Mouse (Mus musculus) subcutaneous adipose tissue, adult 2 months (tissue): ENCODE results near the gene AC170998.1. TPM values are rescaled to one million over a fixed set of nuclear protein-coding genes. Genes with fewer than 3 reads are reported as not detected.

Source experiments
- polyA plus RNA-seq: library from polyadenylated mRNA; depleted of rRNA; stranded (reverse); fragments of >200 nt; gene quantifications from 2 replicates; pipeline ENCODE4 v1.2.3, GENCODE M21; 2012; ENCODE audit warnings: low replicate concordance; rRNA removed

Gene AC170998.1
- 0.62 and 1.0 TPM in 2 replicates for polyA plus RNA-seq

DNA sequence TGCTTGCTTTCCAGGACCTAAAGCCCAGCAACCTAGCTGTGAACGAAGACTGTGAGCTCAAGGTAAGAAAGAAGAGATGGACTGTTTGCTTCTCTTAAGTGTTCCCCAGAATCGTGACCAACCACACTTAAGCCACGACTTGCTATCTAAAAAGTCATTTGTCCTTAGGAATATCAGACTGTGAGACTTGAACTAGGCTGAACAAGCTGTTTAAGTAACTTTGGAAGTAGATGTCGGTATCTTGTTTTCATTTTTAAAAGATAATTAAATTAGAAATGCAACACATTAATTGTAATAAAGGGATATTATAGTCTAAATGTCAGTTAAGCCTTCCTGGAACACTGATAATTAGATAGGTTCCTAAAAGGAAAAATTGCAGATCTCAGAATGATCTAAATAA, at the start of gene AC170998.1:
AC170998.1 (plus strand) TSS at position 301 of the 400 bp plus-strand sequence.

DNA sequence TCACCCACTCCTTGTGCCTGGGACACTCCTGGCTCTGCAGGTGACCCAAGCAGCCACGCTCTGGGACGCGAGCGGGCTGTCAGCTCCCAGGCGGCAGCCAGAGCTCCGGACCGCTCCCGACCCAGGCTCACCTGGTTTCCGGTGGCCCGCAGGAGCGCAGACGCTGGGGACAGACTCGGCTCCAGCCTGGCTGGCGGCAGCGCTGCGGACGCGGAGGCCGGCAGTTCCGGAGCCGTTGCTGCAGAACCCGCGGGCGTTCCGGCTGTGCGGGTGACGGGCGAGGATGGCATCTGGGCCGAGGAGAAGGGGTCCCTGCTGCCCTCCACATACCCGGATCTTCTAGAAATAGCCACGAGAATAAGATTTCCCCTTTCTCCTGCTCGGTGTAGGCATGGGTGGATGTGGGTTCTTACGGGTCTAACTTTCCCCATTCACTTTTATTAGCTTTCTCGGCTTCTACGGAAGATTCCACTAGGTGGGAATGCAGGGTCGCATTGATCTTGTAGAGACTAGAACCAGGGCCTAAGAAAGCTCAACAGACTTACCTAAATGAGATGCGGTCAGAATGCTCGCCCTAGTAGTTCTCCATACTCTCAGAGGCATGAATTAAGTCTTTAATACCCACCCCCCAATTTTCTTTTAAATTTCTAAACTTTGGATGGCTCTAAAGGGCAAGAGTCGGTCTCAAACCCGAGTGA, 36.1 kb upstream of the AC170998.1 start, which contains the start of gene Slc26a8:
Slc26a8 (minus strand) TSS at position 648 of the 698 bp plus-strand sequence.

DNA sequence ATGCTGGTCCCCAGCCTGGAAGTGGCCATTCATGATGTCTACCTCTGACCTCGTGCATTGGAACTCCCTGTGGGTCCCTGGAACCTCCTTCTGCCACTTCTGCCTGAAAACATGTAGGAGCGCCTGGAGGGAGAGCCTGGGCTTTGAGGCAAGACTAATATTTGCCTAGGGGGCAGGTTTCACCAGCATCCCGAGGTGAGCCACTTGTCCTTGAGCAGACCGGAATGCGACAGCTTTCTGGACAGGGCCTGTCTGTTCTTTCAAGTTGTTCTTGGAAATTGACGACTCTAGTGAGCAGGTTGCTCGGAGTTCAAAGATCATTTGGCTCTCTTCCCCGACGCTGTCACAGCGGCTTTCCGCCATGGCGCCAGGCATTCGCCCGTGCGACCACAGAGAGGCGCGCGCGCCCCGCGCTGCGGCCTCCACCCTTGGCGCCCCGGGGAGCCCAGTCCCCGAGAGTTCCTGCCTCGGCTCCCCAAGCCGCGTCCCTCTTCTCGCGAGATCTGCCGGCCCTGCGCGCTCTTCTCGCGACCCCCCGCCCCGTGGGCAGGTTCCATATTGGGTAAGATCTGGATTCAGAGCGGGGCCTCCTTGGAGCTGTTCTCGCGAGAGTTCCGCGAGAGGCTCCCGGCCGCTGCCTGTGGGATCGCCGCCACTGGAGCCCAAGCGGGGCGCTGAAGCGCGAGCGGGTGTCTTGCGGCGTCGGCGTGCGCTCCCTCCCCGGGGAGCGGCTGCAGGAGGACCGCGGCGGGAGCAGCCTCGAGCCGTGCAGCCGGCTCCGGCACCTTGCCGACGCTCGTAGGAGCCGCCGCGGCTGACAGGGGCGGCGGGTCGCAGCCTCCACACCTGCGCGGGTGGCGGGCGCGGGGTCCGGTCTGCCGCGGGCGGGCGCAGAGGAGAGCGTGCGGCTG, 34.9 kb upstream of the AC170998.1 start, which contains the start of gene Mapk14:
Mapk14 (plus strand) TSS at position 554 of the 911 bp plus-strand sequence.

DNA sequence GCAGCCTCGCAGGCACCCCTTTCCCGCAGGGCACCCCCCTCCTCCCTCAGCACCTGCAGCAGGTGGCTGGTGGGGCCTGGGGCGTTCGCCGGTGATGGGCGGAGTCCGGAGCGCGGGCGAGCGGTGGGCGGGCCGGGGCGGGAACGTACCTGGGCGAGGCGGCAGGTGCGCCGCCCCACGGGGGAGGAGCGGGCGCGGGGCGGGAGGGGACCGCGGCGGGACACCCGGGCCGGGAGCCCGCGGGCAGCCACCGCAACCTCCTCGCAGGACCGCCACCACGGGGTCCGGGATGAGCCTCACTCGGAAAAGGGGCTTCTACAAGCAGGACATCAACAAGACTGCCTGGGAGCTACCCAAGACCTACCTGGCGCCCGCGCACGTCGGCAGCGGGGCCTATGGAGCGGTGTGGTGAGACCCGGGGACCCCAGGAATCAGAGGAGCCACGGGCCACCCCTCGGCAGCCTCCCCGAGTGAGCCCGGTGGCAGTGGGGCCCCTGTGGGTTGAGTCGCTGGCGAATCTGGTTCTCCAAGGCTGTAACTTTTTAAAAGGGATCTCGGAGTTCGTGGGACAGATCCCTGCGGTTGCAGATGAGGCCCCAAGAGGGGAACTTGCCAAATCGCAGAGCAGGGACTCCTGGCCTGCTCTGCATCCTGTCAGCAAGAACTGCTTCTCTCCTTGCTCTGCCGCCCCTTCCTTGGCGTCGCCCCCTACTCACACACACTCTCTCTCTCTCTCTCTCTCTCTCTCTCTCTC, 43.4 kb downstream of the AC170998.1 start, which contains the start of gene Mapk13:
Mapk13 (plus strand) TSS at position 177 of the 754 bp plus-strand sequence.

Other genes with a start within 250 kb of the AC170998.1 start
- gene Fkbp5, start 208.6 kb upstream of the AC170998.1 start, polyA plus RNA-seq = 8.1 and 15.4 TPM in 2 replicates
- gene Armc12, start 195.3 kb upstream of the AC170998.1 start, polyA plus RNA-seq = not detected in 2 replicates
- 0.30 and 1.6 TPM in 2 replicates for gene Clpsl2, start 176.7 kb upstream of the AC170998.1 start, polyA plus RNA-seq
- 0.79 and 0.90 TPM in 2 replicates for gene Clps, start 165.3 kb upstream of the AC170998.1 start, polyA plus RNA-seq
- not detected in 2 replicates for gene Lhfpl5, start 150.4 kb upstream of the AC170998.1 start, polyA plus RNA-seq
- gene Srpk1, start 103.4 kb upstream of the AC170998.1 start, polyA plus RNA-seq = 23.1 and 39.4 TPM in 2 replicates
- gene Slc26a8, start 35.9 kb upstream of the AC170998.1 start, polyA plus RNA-seq = 1.3 and 2.5 TPM in 2 replicates
- 86.8 and 107 TPM in 2 replicates for gene Mapk14, start 34.8 kb upstream of the AC170998.1 start, polyA plus RNA-seq
- 0.69 and 17.8 TPM in 2 replicates for gene Mapk13, start 43.2 kb downstream of the AC170998.1 start, polyA plus RNA-seq
- gene Brpf3, start 75.0 kb downstream of the AC170998.1 start, polyA plus RNA-seq = 44.7 and 56.5 TPM in 2 replicates
- 0.09 and 0.18 TPM in 2 replicates for gene Pnpla1, start 132.3 kb downstream of the AC170998.1 start, polyA plus RNA-seq
- gene 4930539E08Rik, start 189.2 kb downstream of the AC170998.1 start, polyA plus RNA-seq = 0.28 and 0.34 TPM in 2 replicates
- 1.0 and 2.9 TPM in 2 replicates for gene Pxt1, start 217.8 kb downstream of the AC170998.1 start, polyA plus RNA-seq
- 52.1 and 58.4 TPM in 2 replicates for gene Kctd20, start 225.9 kb downstream of the AC170998.1 start, polyA plus RNA-seq